Mouse (Mus musculus): Measurements from ENCODE around the gene Adamts2. TPM values are rescaled to one million over a fixed set of nuclear protein-coding genes. Genes with fewer than 3 reads are reported as not detected.
A peak's percentile ranks its signal among the peaks of the same experiment; 100 is the strongest.

The Adamts2 gene
- polyA plus RNA-seq, 1 experiment from 2014 or later, result 1.8 TPM

DNA sequence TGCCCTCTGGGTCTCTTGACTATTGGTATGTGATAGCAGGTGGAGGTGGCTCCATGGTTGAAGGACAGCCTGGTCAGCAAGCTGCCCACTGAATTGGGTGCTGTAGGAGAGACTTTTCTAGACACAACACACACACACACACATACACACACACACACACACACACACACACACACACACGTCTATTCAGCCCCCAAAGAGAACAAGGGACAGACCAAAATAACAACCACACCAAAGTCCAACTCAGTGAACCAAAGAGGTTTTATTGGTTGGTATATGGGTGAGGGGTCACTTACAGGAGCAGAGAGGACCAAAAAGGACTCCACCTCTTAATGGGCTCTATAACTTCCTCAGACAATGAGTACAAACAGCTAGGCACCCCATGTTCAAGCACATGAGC lies 140.3 kb downstream of the Adamts2 start:
- DNase-seq (ENCODE audit: low spot score), result no peak
- Histone ChIP-seq H3K36me3 (ENCODE audit: control insufficient read depth, insufficient read depth, low read length) (no peaks in the 10 kb centered on the region), H3K9me3 (ENCODE audit: control insufficient read depth, low read length) (no peaks in the 10 kb centered on the region), H3K4me1 (replicated peaks; ENCODE audit: control insufficient read depth, insufficient read depth, low read length) (no peaks in the 10 kb centered on the region), H3K4me2 (replicated peaks; ENCODE audit: low read depth, low read length) (no peak overlapping the region), H3K27me3 (ENCODE audit: control insufficient read depth, insufficient read depth, low read length) (no peaks in the 10 kb centered on the region), H3K9ac (ENCODE audit: low read depth, low read length) (no peak overlapping the region), H3K27ac (ENCODE audit: low read depth, low read length) (no peak overlapping the region), H3K4me3 (ENCODE audit: low read depth, low read length) (no peak overlapping the region)
- ATAC-seq (ENCODE audit: low FRiP score), result no peak
- 63% methylated on average over 1 of the region's 1 CpGs for WGBS

DNA sequence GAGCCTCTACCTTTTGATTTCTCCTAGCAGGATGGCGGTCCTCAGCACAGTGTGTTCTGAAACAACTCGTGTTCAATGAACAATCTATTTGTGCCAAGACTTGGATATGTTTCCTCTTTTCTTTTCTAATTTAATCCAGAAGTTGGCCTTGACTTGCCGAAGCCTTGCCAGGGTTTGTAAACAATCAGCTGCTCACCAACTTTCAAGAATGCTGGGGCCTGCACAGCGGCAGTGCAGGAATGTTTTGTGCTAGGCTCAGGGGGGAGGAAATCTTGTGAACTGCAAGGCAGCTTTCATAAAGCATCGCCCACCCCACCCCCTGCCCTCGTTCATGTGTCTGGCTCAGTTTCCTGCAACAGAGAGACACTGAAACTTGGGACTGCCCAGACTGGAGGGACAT lies 143.1 kb downstream of the Adamts2 start:
- DNase-seq (ENCODE audit: low spot score) (no peak), ATAC-seq (ENCODE audit: low FRiP score) (no peak)
- H3K4me1 ChIP-seq (replicated peaks; ENCODE audit: control insufficient read depth, insufficient read depth, low read length), result no peaks in the 10 kb centered on the region
- no peaks in the 10 kb centered on the region for H3K9me3 ChIP-seq (ENCODE audit: control insufficient read depth, low read length)
- H3K4me2 ChIP-seq (replicated peaks; ENCODE audit: low read depth, low read length), result no peak overlapping the region
- no peak overlapping the region for H3K27ac ChIP-seq (ENCODE audit: low read depth, low read length)
- H3K9ac ChIP-seq (ENCODE audit: low read depth, low read length), result no peak overlapping the region
- no peaks in the 10 kb centered on the region for H3K36me3 ChIP-seq (ENCODE audit: control insufficient read depth, insufficient read depth, low read length)
- 72% methylated on average over 6 of the region's 6 CpGs for WGBS
- H3K27me3 ChIP-seq (ENCODE audit: control insufficient read depth, insufficient read depth, low read length), result no peaks in the 10 kb centered on the region
- H3K4me3 ChIP-seq (ENCODE audit: low read depth, low read length), result no peak overlapping the region

DNA sequence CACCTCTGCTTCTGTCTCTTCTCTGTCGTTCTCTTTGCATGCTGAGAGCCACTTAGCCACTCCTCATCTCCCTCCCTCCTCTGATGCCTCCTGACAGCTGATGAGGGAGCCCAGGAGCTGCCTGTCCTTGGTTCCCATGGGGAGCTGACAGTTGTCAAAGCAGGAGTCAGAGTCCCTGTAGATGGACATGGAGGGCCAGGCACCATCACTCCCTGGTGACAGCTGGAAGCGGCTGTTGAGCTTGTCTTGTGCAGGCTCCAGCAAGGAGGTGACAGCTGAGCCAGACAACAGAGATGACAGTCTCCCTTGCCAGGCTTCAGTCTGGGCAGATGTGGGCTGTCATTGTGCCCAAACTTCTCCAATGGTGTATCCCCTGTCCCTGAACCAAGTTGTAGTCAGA lies 144.6 kb downstream of the Adamts2 start:
- H3K4me3 ChIP-seq (ENCODE audit: low read depth, low read length), result no peak overlapping the region
- no peak overlapping the region for H3K9ac ChIP-seq (ENCODE audit: low read depth, low read length)
- H3K4me2 ChIP-seq (replicated peaks; ENCODE audit: low read depth, low read length), result no peak overlapping the region
- WGBS, result 39% methylated on average over 2 of the region's 2 CpGs
- H3K27me3 ChIP-seq (ENCODE audit: control insufficient read depth, insufficient read depth, low read length), result no peaks in the 10 kb centered on the region
- H3K4me1 ChIP-seq (replicated peaks; ENCODE audit: control insufficient read depth, insufficient read depth, low read length), result no peaks in the 10 kb centered on the region
- no peaks in the 10 kb centered on the region for H3K9me3 ChIP-seq (ENCODE audit: control insufficient read depth, low read length)
- DNase-seq (ENCODE audit: low spot score) (no peak), ATAC-seq (ENCODE audit: low FRiP score) (no peak)
- no peak overlapping the region for H3K27ac ChIP-seq (ENCODE audit: low read depth, low read length)
- H3K36me3 ChIP-seq (ENCODE audit: control insufficient read depth, insufficient read depth, low read length), result no peaks in the 10 kb centered on the region

DNA sequence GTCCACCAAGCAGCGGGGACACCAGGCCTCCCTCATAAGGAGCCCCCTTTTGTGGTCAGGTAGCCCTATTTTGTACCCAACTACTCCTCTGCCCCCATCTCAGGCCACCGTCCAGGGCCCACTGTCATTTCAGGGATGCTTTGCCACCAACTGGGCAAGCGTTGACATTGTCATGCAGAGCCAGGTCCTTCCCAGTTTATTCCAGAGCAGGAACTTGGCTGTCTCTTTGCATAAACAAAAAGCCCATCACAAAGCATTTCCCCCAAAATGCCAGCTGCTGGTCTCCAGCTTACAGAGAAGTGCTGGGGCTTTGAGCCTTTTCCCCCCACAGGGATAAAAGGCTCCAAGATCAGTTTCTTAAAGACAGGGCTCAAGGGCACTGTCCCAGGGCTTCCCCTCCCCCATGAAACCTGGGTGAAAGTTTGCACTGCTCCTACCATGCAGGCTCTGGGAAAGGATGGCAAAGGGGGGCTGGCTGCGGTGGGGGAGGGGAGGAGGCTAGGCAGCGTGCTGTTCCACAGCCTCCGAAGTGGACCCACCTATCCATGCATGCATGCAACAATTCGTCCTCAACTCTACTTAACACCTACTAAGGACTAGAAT lies 149.2 kb downstream of the Adamts2 start:
- no peak overlapping the region for H3K9ac ChIP-seq (ENCODE audit: low read depth, low read length)
- no peak overlapping the region for H3K27ac ChIP-seq (ENCODE audit: low read depth, low read length)
- no peak overlapping the region for H3K4me2 ChIP-seq (replicated peaks; ENCODE audit: low read depth, low read length)
- H3K27me3 ChIP-seq (ENCODE audit: control insufficient read depth, insufficient read depth, low read length), result no peaks in the 10 kb centered on the region
- WGBS, result 34% methylated on average over 7 of the region's 7 CpGs
- ATAC-seq (ENCODE audit: low FRiP score) (no peak), DNase-seq (ENCODE audit: low spot score) (no peak)
- no peaks in the 10 kb centered on the region for H3K4me1 ChIP-seq (replicated peaks; ENCODE audit: control insufficient read depth, insufficient read depth, low read length)
- H3K36me3 ChIP-seq (ENCODE audit: control insufficient read depth, insufficient read depth, low read length), result no peaks in the 10 kb centered on the region
- no peak overlapping the region for H3K4me3 ChIP-seq (ENCODE audit: low read depth, low read length)
- H3K9me3 ChIP-seq (ENCODE audit: control insufficient read depth, low read length), result no peaks in the 10 kb centered on the region

DNA sequence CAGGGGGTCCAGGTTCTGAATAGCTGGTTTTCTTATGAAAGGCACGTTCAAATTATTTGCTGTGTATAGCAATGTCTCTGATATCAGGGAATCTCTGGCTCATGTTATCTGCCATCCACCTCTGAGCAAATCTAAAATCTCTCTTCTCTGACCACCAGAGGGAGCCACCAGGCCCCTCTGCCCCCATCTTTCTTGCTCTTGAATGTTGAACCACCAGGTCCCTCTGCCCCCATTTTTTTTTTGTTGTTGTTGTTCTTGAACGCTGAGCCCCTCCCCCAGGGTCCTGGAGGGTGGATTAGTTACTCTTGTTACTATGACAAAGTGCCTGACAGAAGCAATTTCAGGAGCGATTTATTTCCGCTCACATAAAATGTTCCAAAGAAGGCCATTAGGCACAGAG lies 155.9 kb downstream of the Adamts2 start:
- no peak overlapping the region for H3K9ac ChIP-seq (ENCODE audit: low read depth, low read length)
- no peaks in the 10 kb centered on the region for H3K27me3 ChIP-seq (ENCODE audit: control insufficient read depth, insufficient read depth, low read length)
- no peak for ATAC-seq (ENCODE audit: low FRiP score)
- peak; percentile 41 for DNase-seq (ENCODE audit: low spot score)
- no peak overlapping the region for H3K4me3 ChIP-seq (ENCODE audit: low read depth, low read length)
- H3K9me3 ChIP-seq (ENCODE audit: control insufficient read depth, low read length), result no peaks in the 10 kb centered on the region
- H3K36me3 ChIP-seq (ENCODE audit: control insufficient read depth, insufficient read depth, low read length), result no peaks in the 10 kb centered on the region
- no peaks in the 10 kb centered on the region for H3K4me1 ChIP-seq (replicated peaks; ENCODE audit: control insufficient read depth, insufficient read depth, low read length)
- H3K4me2 ChIP-seq (replicated peaks; ENCODE audit: low read depth, low read length), result no peak overlapping the region
- no peak overlapping the region for H3K27ac ChIP-seq (ENCODE audit: low read depth, low read length)
- 51% methylated on average over 4 of the region's 4 CpGs for WGBS

DNA sequence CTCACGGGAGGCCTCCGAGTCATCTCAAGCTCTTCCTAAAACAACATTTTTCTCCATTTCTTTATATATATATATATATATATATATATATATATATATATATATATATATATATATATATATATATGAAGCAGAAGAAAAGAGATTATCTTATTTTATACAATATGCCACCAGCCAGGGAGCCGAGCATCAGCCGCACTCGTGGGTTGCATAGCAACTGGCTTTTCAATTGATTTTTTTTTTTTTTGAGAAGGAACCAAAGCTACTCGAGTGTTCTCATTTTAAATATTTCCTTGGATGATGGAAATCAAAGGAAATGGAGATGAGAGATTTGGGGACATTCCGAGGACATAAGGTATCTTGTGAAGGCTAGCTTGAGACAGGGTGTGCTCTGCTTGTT lies 164.6 kb downstream of the Adamts2 start:
- Histone ChIP-seq H3K27ac (ENCODE audit: low read depth, low read length) (no peak overlapping the region), H3K4me1 (replicated peaks; ENCODE audit: control insufficient read depth, insufficient read depth, low read length) (no peaks in the 10 kb centered on the region), H3K36me3 (ENCODE audit: control insufficient read depth, insufficient read depth, low read length) (no peaks in the 10 kb centered on the region), H3K4me2 (replicated peaks; ENCODE audit: low read depth, low read length) (no peak overlapping the region), H3K9ac (ENCODE audit: low read depth, low read length) (no peak overlapping the region), H3K27me3 (ENCODE audit: control insufficient read depth, insufficient read depth, low read length) (no peaks in the 10 kb centered on the region), H3K9me3 (ENCODE audit: control insufficient read depth, low read length) (no peaks in the 10 kb centered on the region), H3K4me3 (ENCODE audit: low read depth, low read length) (no peak overlapping the region)
- WGBS, result 87% methylated on average over 7 of the region's 7 CpGs
- DNase-seq (ENCODE audit: low spot score), result no peak
- no peak for ATAC-seq (ENCODE audit: low FRiP score)

DNA sequence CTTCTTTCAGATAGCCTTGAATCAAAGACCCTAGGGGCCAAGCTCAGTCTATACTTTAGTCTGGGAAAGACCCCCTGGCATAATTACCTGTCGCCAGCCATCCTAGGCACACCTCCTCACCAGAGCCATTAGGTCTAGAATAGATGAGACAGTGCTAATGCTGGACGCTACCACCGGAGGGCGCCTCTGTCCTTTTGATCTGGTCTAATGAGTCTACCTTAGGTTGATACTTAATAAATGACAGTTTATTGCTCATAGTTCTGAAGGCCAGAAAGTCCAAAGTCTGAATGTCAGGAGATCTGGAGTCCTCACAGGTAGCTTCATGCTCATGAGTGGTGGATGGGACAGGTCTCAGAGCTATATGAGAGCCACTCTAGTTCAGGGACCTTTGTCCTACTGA lies 165.2 kb downstream of the Adamts2 start:
- Histone ChIP-seq H3K27me3 (ENCODE audit: control insufficient read depth, insufficient read depth, low read length) (no peaks in the 10 kb centered on the region), H3K4me1 (replicated peaks; ENCODE audit: control insufficient read depth, insufficient read depth, low read length) (no peaks in the 10 kb centered on the region), H3K9ac (ENCODE audit: low read depth, low read length) (no peak overlapping the region), H3K9me3 (ENCODE audit: control insufficient read depth, low read length) (no peaks in the 10 kb centered on the region), H3K4me2 (replicated peaks; ENCODE audit: low read depth, low read length) (no peak overlapping the region), H3K4me3 (ENCODE audit: low read depth, low read length) (no peak overlapping the region), H3K27ac (ENCODE audit: low read depth, low read length) (no peak overlapping the region), H3K36me3 (ENCODE audit: control insufficient read depth, insufficient read depth, low read length) (no peaks in the 10 kb centered on the region)
- peak; percentile 47 for DNase-seq (ENCODE audit: low spot score)
- ATAC-seq (ENCODE audit: low FRiP score), result no peak
- WGBS, result 20% methylated on average over 4 of the region's 4 CpGs

DNA sequence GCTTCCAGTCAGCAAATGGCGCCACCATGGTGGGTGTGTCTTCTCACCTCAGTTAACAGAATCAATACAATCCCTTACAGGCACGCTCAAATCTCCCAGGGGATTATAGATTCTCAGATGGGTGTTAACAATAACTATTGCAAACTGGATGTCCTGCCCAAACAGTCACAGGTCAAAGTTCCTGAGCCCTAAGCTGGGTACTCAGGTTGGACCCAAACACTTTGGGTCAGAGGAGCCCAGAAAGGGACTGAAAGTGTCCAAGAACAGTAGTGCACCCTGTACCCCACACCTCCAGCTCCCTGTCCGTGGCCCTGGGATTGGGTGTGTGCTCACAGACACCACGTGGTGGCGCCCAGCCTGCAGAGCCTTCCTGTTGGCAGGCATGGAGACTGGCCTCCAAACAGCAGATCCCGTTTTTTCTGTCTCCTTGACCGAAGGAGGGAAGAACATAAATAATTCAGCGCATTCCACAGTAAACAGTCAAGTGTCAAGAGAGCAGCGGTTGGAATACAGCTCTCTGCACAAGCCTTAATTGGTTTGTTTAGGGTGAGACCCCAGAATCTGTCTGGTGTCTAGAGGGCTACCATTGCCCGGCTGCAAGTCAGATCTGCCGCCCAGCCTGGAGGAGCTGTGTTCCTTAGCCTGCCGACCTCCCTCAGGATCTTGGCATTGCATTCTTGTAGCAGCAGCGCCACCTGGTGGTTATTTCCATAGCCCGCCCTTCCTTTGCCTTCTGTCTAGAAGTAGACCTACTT lies 167.3 kb downstream of the Adamts2 start:
- H3K36me3 ChIP-seq (ENCODE audit: control insufficient read depth, insufficient read depth, low read length), result no peaks in the 10 kb centered on the region

DNA sequence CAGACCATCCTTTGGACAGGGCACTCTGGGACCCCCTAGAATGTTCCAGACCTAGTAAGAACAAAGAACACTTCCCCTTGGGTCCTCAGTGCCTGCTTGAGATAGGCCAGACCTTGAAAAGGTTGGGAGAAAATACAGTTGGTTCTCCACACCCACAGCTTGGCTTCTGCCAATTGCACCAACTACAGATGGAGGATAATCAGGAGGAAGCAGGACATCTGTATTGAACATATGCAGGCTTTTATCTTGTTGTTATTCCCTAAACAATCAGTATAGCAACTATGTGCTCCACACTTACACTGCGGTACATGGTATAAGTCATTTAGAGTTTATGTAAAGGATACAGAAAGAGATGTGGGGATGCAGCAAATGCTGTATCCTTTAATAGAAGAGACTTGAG lies 169.1 kb downstream of the Adamts2 start:
- no peaks in the 10 kb centered on the region for H3K9me3 ChIP-seq (ENCODE audit: control insufficient read depth, low read length)
- H3K4me2 ChIP-seq (replicated peaks; ENCODE audit: low read depth, low read length), result no peak overlapping the region
- WGBS, result 89% methylated on average over 1 of the region's 1 CpGs
- H3K9ac ChIP-seq (ENCODE audit: low read depth, low read length), result no peak overlapping the region
- no peak overlapping the region for H3K4me3 ChIP-seq (ENCODE audit: low read depth, low read length)
- ATAC-seq (ENCODE audit: low FRiP score) (no peak), DNase-seq (ENCODE audit: low spot score) (no peak)
- no peaks in the 10 kb centered on the region for H3K27me3 ChIP-seq (ENCODE audit: control insufficient read depth, insufficient read depth, low read length)
- H3K36me3 ChIP-seq (ENCODE audit: control insufficient read depth, insufficient read depth, low read length), result no peaks in the 10 kb centered on the region
- H3K27ac ChIP-seq (ENCODE audit: low read depth, low read length), result no peak overlapping the region
- no peaks in the 10 kb centered on the region for H3K4me1 ChIP-seq (replicated peaks; ENCODE audit: control insufficient read depth, insufficient read depth, low read length)

More for the DNA sequence above, 167.3 kb downstream of the Adamts2 start:
- peak; percentile 92 for ATAC-seq (ENCODE audit: low FRiP score)
- Histone ChIP-seq H3K27me3 (ENCODE audit: control insufficient read depth, insufficient read depth, low read length) (no peaks in the 10 kb centered on the region), H3K4me2 (replicated peaks; ENCODE audit: low read depth, low read length) (peak overlapping the region; percentile 43), H3K27ac (ENCODE audit: low read depth, low read length) (no peak overlapping the region), H3K4me1 (replicated peaks; ENCODE audit: control insufficient read depth, insufficient read depth, low read length) (no peaks in the 10 kb centered on the region), H3K4me3 (ENCODE audit: low read depth, low read length) (peak overlapping the region; percentile 10; the same call in 1 of the 2 replicates), H3K9me3 (ENCODE audit: control insufficient read depth, low read length) (no peaks in the 10 kb centered on the region), H3K9ac (ENCODE audit: low read depth, low read length) (no peak overlapping the region)
- 16% methylated on average over 14 of the region's 14 CpGs for WGBS
- DNase-seq (ENCODE audit: low spot score), result peak; percentile 95

All from hindbrain, embryonic 11.5 days (tissue).